Mouse (Mus musculus) sigmoid colon, adult 10 weeks (tissue): ENCODE data around the gene Zpr1. TPM values are rescaled to one million over a fixed set of nuclear protein-coding genes. Genes with fewer than 3 reads are reported as not detected.

Experiments used
- polyA plus RNA-seq: library from polyadenylated mRNA; stranded (reverse); fragments of 350-450 nt; fragmentation: Illumina TruSeq; extraction: RNeasy Lipid Tissue Mini Kit (QIAGEN cat#74804); gene quantifications from one replicate; pipeline ENCODE4 v1.2.3, GENCODE M21; 2014; ENCODE audit warnings: low read depth, low replicate concordance

The Zpr1 gene
- polyA plus RNA-seq: 10.0 TPM

DNA sequence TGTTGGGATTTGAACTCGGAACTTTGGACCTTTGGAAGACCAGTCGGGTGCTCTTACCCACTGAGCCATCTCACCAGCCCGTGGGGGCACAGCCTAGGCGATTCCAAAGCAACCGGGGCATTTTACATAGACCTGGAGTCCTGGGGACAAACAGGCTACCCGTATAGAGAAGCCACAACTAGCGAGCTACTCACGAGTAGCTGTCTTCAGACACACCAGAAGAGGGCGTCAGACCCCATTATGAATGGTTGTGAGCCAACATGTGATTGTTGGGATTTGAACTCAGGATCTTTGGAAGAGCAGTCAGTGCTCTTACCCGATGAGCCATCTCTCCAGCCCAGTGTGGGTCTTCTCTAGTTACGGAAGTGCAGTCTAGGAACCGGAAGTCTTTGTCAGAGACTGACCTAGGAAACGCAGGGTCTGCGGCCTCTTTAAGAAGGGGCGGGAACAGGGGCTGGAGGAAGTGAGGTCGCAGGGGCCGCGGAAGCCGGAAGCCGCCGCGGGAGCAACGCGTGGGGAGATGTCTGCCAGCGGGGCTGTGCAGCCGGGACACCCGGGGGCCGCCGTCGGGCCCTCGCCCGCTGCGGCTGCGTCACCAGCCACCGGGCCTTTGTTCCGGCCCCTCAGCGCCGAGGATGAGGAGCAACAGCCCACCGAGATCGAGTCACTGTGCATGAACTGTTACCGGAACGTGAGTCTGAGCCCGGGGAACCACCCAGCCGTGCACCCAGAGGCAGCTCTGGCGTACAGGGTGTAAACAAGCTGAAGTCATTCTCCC, at the start of gene Zpr1:
Gene Zpr1, plus strand, starts transcription at position 388 of the 778 bp plus-strand sequence.

DNA sequence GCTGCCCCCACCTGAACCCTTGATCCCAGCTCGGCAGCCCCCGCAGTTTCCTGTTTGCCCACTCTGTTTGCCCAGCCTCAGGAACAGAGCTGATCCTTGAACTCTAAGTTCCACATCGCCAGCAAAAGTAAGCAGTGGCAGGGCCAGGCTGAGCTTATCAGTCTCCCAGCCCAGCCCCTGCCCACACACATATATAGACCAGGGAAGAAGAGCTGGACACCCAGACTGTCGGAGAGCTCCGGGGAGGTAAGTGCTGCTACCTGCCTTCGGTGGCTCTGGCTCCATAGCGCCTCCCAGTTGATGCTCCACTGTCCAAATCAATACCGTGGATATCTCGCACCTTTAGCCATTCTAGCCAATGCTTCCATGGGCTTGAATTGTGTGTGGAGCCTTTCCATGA, 44.4 kb upstream of the Zpr1 start, which contains the start of gene Apoa1:
Gene Apoa1, plus strand, starts transcription at position 90 of the 400 bp plus-strand sequence.

DNA sequence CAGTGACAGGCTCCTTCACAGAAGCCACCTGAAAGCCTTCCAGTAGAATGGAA, 37.4 kb upstream of the Zpr1 start, which contains the start of gene Apoc3:
Gene Apoc3, minus strand, starts transcription at position 41 of the 53 bp plus-strand sequence.

DNA sequence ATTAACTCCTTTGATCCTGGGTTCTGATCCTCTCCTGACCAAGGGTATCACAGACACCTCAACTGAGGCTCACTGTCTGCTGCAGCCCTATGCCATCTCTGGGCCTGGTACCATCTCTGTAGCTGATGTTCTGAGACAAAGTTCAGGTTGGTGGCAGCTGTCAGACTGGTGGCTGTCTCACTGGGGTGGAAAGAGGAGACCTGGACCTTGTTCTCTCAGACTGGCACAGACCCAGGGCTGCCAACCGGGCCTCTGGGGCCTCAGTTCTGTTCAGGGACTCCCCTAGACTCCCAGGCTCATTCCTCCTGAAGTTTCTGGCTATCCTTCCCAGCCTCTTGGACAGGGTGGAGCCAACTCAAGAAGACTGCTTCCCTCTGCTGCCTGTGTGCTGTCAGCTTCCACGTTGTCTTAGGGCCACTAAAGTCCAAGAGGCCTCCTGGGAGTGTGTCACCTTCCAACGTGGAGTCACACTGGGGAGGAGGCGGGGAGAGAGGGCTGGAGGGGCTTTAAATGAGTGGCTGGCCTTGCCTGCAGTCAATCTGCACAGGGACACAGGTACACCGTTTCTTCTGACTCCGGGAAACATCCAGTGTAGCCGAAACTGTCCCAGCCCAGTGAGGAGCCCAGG, 32.2 kb upstream of the Zpr1 start, which contains the start of gene Apoa4:
Gene Apoa4, plus strand, starts transcription at position 171 of the 628 bp plus-strand sequence.

DNA sequence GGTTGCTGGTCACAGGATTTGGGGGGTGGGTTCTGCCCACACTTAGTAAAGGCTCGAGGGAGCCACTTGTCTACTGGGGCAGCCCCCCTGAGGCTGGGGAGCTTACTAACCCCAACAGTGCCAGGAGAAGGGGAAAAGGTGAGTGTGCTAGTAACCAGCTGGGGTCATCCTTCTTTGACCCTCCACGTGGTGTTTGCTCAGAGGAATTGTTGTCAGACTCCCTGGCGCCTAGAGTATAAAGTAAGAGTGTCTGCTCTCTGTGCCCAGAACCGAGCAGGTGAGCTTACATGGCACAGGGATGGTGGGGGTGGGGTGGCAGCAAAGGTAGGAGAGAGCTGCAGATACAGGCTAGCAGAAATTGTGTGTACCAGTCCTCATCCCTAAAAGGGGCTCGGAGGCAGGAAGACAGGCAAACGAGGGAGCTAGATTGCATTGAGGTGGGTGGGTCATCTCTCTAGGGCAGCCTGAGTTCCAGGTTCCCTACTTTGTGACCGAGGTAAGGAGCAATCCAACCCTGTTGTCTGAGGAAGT, 4.5 kb upstream of the Zpr1 start, which contains the start of gene Apoa5:
Gene Apoa5, plus strand, starts transcription at position 291 of the 531 bp plus-strand sequence.

DNA sequence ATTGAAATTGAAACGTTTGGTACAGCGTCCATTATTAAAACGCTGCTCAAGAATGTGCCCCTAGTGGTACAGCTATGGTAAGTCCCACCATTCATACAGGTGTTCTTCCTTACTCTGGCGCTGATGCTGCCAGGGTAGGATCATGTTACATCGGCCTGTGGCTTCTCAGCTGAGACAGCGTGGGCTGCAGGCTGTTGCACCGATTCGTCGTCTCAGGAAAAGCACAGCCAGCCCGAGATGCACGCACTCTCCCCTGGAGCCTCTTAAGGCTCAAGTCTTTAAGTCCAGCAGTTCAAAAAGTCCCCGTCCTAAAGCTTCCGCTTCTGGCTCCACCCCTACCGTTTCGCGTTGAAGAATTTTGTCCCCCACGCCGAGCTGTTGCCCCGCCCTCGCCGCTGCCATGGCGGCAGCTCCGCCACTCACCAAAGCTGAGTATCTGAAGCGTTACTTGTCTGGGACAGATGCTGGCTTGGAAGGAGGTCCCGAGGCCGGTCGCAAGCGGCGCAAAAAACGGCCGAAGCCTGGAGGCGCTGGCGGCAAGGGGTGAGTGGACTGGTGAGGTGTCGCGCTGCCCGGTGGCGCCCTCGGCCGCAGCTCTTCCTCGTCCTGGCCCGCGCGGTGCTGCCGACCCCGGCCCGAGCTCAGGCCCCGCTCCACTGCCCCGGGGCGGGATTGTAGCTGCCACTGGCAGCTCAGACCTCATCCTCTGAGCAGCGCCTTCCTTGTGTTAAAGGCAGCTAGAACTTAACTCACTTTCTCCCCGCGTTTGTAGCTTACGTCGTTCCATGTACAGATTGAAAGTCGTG, 10.0 kb downstream of the Zpr1 start, which contains the start of gene Bud13:
Gene Bud13, plus strand, starts transcription at position 378 of the 806 bp plus-strand sequence.

DNA sequence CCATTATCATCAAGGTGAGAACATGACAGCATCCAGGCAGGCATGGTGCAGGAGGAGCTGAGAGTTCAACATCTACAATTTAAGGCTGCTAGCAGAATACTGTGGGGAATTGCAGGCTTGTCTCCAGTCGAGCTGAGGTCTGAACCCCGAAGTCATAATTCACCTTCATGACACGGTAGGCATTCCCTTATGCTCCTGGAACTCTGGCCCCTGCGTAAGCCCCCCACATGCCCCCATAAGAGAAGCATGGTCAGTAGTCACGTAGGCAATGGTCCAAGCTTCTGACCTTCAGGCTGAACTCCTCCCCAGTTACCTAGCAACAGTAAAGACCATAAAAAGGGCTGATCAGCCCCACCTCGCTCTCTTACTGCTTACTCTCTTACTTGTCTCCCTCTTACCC, 47.0 kb downstream of the Zpr1 start, which contains the start of gene 4931429L15Rik:
Gene 4931429L15Rik, minus strand, starts transcription at position 101 of the 400 bp plus-strand sequence.

Other genes with a start within 250 kb of the Zpr1 start
- not detected for gene Apoa1, start 44.5 kb upstream of the Zpr1 start, polyA plus RNA-seq
- gene Apoc3, start 37.4 kb upstream of the Zpr1 start, polyA plus RNA-seq: not detected
- not detected for gene Apoa4, start 32.4 kb upstream of the Zpr1 start, polyA plus RNA-seq
- gene Apoa5, start 4.4 kb upstream of the Zpr1 start, polyA plus RNA-seq: not detected
- 2.5 TPM for gene Bud13, start 9.9 kb downstream of the Zpr1 start, polyA plus RNA-seq
- gene 4931429L15Rik, start 46.9 kb downstream of the Zpr1 start, polyA plus RNA-seq: not detected